Comparison of ENCODE assay signal across 9 mouse cellular contexts in the genomic region with DNA sequence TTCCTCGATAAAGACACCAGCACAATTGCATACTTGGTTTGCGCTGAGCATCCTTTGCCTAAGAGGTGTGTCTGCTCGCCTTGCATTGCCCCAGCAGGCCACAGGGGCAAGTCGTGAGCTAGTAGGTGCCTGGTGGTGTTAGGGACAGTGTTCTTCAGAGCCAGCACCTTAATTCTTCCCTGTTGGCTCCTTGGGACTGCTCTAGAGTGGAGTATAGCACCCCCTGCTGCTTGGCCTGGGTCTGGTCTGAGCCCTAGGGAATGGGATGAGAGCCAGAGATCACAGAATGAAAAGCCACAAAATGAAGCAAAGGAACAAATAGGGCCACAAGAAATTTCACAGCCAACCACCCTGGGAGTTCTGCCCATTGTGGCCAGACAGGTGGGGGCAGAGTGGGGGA. TPM values are rescaled to one million over a fixed set of nuclear protein-coding genes. Genes with fewer than 3 reads are reported as not detected.
DNase-seq lines count a peak whose midpoint lies in the region; ATAC-seq and TF ChIP-seq lines count a peak whose summit lies in the region.
"Had no signal": no experiment of that assay in that cellular context is flagged by ENCODE, and none has a peak within 500 bp of the region (broad histone marks: within the 10 kb centered on the region; RNA-seq: fewer than 3 reads in every experiment).

No protein-coding gene starts in this region.

- no peaks in the 10 kb centered on the region for H3K9me3 ChIP-seq in heart, embryonic 11.5 days (replicated peaks; ENCODE audit: control insufficient read depth, low read length)
- H3K9me3 ChIP-seq in liver, postnatal 0 days (ENCODE audit: low read length) = no peaks in the 10 kb centered on the region
- H3K9me3 ChIP-seq in forebrain, embryonic 12.5 days = no peaks in the 10 kb centered on the region
- H3K9me3 ChIP-seq: hindbrain, embryonic 15.5 days had no signal

- H3K4me3 ChIP-seq in heart, embryonic 11.5 days (ENCODE audit: low read depth, low read length) = no peak overlapping the region
- H3K4me3 ChIP-seq in liver, postnatal 0 days (ENCODE audit: low read depth, low read length) = no peak overlapping the region
- no peak overlapping the region for H3K4me3 ChIP-seq in forebrain, embryonic 12.5 days (replicated peaks)
- H3K4me3 ChIP-seq: hindbrain, embryonic 15.5 days had no signal

- WGBS in heart, embryonic 11.5 days (ENCODE audit: insufficient replicate concordance) = 47% methylated on average over 4 of the region's 4 CpGs
- WGBS in liver, postnatal 0 days (ENCODE audit: insufficient replicate concordance) = 62% methylated on average over 4 of the region's 4 CpGs
- 52% methylated on average over 4 of the region's 4 CpGs for WGBS in forebrain, embryonic 12.5 days

- no peak overlapping the region for H3K9ac ChIP-seq in heart, embryonic 11.5 days (ENCODE audit: low read depth, low read length)
- H3K9ac ChIP-seq in liver, postnatal 0 days (replicated peaks) = no peak overlapping the region
- H3K9ac ChIP-seq in forebrain, embryonic 12.5 days = no peak overlapping the region
- H3K9ac ChIP-seq: hindbrain, embryonic 15.5 days had no signal

- TF ChIP-seq CTCF in liver, postnatal 0 days (IDR thresholded peaks at IDR 0.05; ENCODE audit: low read depth) = peak; percentile 78

- H3K27me3 ChIP-seq in heart, embryonic 11.5 days (ENCODE audit: control insufficient read depth, insufficient read depth, low read length) = no peaks in the 10 kb centered on the region
- no peaks in the 10 kb centered on the region for H3K27me3 ChIP-seq in liver, postnatal 0 days (ENCODE audit: insufficient read depth, low read length)
- H3K27me3 ChIP-seq in forebrain, embryonic 12.5 days = no peaks in the 10 kb centered on the region
- H3K27me3 ChIP-seq: hindbrain, embryonic 15.5 days had no signal

- H3K4me1 ChIP-seq in heart, embryonic 11.5 days (ENCODE audit: control insufficient read depth, insufficient read depth, low read length) = peaks cover 14% of the 10 kb centered on the region
- peaks cover 11% of the 10 kb centered on the region for H3K4me1 ChIP-seq in liver, postnatal 0 days (ENCODE audit: insufficient read depth)
- H3K4me1 ChIP-seq in forebrain, embryonic 12.5 days = peaks cover 18% of the 10 kb centered on the region

- H3K36me3 ChIP-seq in heart, embryonic 11.5 days (ENCODE audit: control insufficient read depth, insufficient read depth, low read length) = no peaks in the 10 kb centered on the region
- no peaks in the 10 kb centered on the region for H3K36me3 ChIP-seq in liver, postnatal 0 days (replicated peaks; ENCODE audit: insufficient read depth, low read length)
- H3K36me3 ChIP-seq in forebrain, embryonic 12.5 days (replicated peaks) = 0 out of 2 replicates have a peak, but pooled peaks cover 2% of the 10 kb centered on the region
- H3K36me3 ChIP-seq: hindbrain, embryonic 15.5 days had no signal

- ATAC-seq in heart, embryonic 11.5 days (replicated peaks; ENCODE audit: insufficient number of reproducible peaks, low FRiP score, low TSS enrichment) = no peak
- ATAC-seq in liver, postnatal 0 days = peak; percentile 44; the same call in 1 of the 2 replicates
- ATAC-seq in forebrain, embryonic 12.5 days (ENCODE audit: low FRiP score) = no peak

- DNase-seq in CD4-positive, CD25-positive, alpha-beta regulatory T cell, adult 2 months (ENCODE audit: low read depth, low spot score) = peak; percentile 84
- peak; percentile 81 for DNase-seq in NIH3T3 (ENCODE audit: low read depth)
- DNase-seq in cerebellum, postnatal 25 days = peak; percentile 51 to 70
- peak; percentile 84 for DNase-seq in kidney, postnatal 10 days
- peak; percentile 66 for DNase-seq in liver, postnatal 0 days
- peak; percentile 30 for DNase-seq in right cerebral cortex, postnatal 25 days

- TF ChIP-seq EP300 in liver, postnatal 0 days (IDR thresholded peaks at IDR 0.05; ENCODE audit: low read depth) = no peak

- no peak overlapping the region for H3K4me2 ChIP-seq in heart, embryonic 11.5 days
- no peak overlapping the region for H3K4me2 ChIP-seq in liver, postnatal 0 days (ENCODE audit: low read depth, low read length)
- no peak overlapping the region for H3K4me2 ChIP-seq in forebrain, embryonic 12.5 days
- H3K4me2 ChIP-seq: hindbrain, embryonic 15.5 days had no signal

- H3K27ac ChIP-seq in heart, embryonic 11.5 days (ENCODE audit: low read depth, low read length) = 0 out of 2 replicates have a peak overlapping the region, but pooled peaks have one; percentile 4
- no peak overlapping the region for H3K27ac ChIP-seq in liver, postnatal 0 days (ENCODE audit: low read depth)
- no peak overlapping the region for H3K27ac ChIP-seq in forebrain, embryonic 12.5 days
- H3K27ac ChIP-seq: hindbrain, embryonic 15.5 days had no signal

RNA-seq across cellular contexts. Expression of gene Rmi2, which starts 11.6 kb away (rescaled TPM):
- polyA plus RNA-seq in heart, embryonic 11.5 days (2014; fragmentation: Nextera tagmentation; extraction: Ambion mirVana) = 2.7 and 2.9 TPM in 2 replicates
- polyA plus RNA-seq in liver, postnatal 0 days (2015; fragmentation: Nextera tagmentation; extraction: Ambion mirVana) = 1.1 TPM in 2 replicates
- polyA plus RNA-seq in forebrain, embryonic 12.5 days (2016; fragmentation: Nextera tagmentation; extraction: Ambion mirVana) = 3.1 and 4.0 TPM in 2 replicates

RNA-seq across cellular contexts. Expression of gene Gm11172, which starts 33.8 kb away (rescaled TPM):
- polyA plus RNA-seq in heart, embryonic 11.5 days (2014; fragmentation: Nextera tagmentation; extraction: Ambion mirVana) = not detected in 2 replicates
- not detected in 2 replicates for polyA plus RNA-seq in liver, postnatal 0 days (2015; fragmentation: Nextera tagmentation; extraction: Ambion mirVana)
- not detected in 2 replicates for polyA plus RNA-seq in forebrain, embryonic 12.5 days (2016; fragmentation: Nextera tagmentation; extraction: Ambion mirVana)
- polyA plus RNA-seq: hindbrain, embryonic 15.5 days had no signal

RNA-seq across cellular contexts. Expression of gene Prm1, which starts 40.9 kb away (rescaled TPM):
- polyA plus RNA-seq in heart, embryonic 11.5 days (2014; fragmentation: Nextera tagmentation; extraction: Ambion mirVana) = not detected in 2 replicates
- not detected in 2 replicates for polyA plus RNA-seq in liver, postnatal 0 days (2015; fragmentation: Nextera tagmentation; extraction: Ambion mirVana)
- not detected in 2 replicates for polyA plus RNA-seq in forebrain, embryonic 12.5 days (2016; fragmentation: Nextera tagmentation; extraction: Ambion mirVana)

RNA-seq across cellular contexts. Expression of gene Prm2, which starts 50.6 kb away (rescaled TPM):
- polyA plus RNA-seq in heart, embryonic 11.5 days (2014; fragmentation: Nextera tagmentation; extraction: Ambion mirVana) = not detected in 2 replicates
- polyA plus RNA-seq in liver, postnatal 0 days (2015; fragmentation: Nextera tagmentation; extraction: Ambion mirVana) = not detected in 2 replicates
- not detected in 2 replicates for polyA plus RNA-seq in forebrain, embryonic 12.5 days (2016; fragmentation: Nextera tagmentation; extraction: Ambion mirVana)
- polyA plus RNA-seq: hindbrain, embryonic 15.5 days had no signal

RNA-seq across cellular contexts. Expression of gene Prm3, which starts 55.8 kb away (rescaled TPM):
- not detected in 2 replicates for polyA plus RNA-seq in heart, embryonic 11.5 days (2014; fragmentation: Nextera tagmentation; extraction: Ambion mirVana)
- not detected in 2 replicates for polyA plus RNA-seq in liver, postnatal 0 days (2015; fragmentation: Nextera tagmentation; extraction: Ambion mirVana)
- not detected in 2 replicates for polyA plus RNA-seq in forebrain, embryonic 12.5 days (2016; fragmentation: Nextera tagmentation; extraction: Ambion mirVana)
- polyA plus RNA-seq: hindbrain, embryonic 15.5 days had no signal

Comparison
In these comparisons a context has a peak if more than half of its experiments do, and no peak if none do; other contexts are left out.
1. DNase-seq: peak in every context shown above with its lines; median percentile 84 in CD4-positive, CD25-positive, alpha-beta regulatory T cell, adult 2 months; 84 in kidney, postnatal 10 days; 81 in NIH3T3; 66 in liver, postnatal 0 days; 60 in cerebellum, postnatal 25 days; 30 in right cerebral cortex, postnatal 25 days.